Mouse (Mus musculus): ENCODE results near the gene Myo18b. TPM values are rescaled to one million over a fixed set of nuclear protein-coding genes. Genes with fewer than 3 reads are reported as not detected.

Gene Myo18b
- polyA plus RNA-seq (2015; fragmentation: Nextera tagmentation; extraction: Ambion mirVana), result 17.1 and 17.7 TPM in 2 replicates

- Histone ChIP-seq H3K4me3 (peak within 1 kb of the TSS; percentile 60), H3K27ac (replicated peaks) (peak within 1 kb of the TSS; percentile 99), H3K4me2 (peak within 1 kb of the TSS; percentile 74), H3K27me3 (replicated peaks) (no peaks in the 10 kb centered on the region), H3K9me3 (0 out of 2 replicates have a peak, but pooled peaks cover 7% of the 10 kb centered on the region), H3K36me3 (peaks cover 13% of the 10 kb centered on the region), H3K4me1 (peaks cover 26% of the 10 kb centered on the region), H3K9ac (peak within 1 kb of the TSS; percentile 88)
- peak; percentile 69; the same call in 1 of the 2 replicates for ATAC-seq (ENCODE audit: extremely low read depth, insufficient number of reproducible peaks, low FRiP score, low TSS enrichment)
- WGBS, result 27% methylated on average over 17 of the region's 17 CpGs
Observed at GRCm38 (mm10) chr5:112895674-112896654, at the start of gene Myo18b. Gene Myo18b, minus strand, starts transcription at chr5:112896362.

- no peaks in the 10 kb centered on the region for H3K27me3 ChIP-seq (replicated peaks)
- ATAC-seq (ENCODE audit: extremely low read depth, insufficient number of reproducible peaks, low FRiP score, low TSS enrichment), result no peak
- no peaks in the 10 kb centered on the region for H3K9me3 ChIP-seq
- no peaks in the 10 kb centered on the region for H3K4me1 ChIP-seq
- no peak overlapping the region for H3K9ac ChIP-seq
- H3K27ac ChIP-seq (replicated peaks), result no peak overlapping the region
- whole genome bisulfite sequencing, result 75% methylated on average over 7 of the region's 7 CpGs
- H3K36me3 ChIP-seq, result peaks cover 28% of the 10 kb centered on the region
- no peak overlapping the region for H3K4me2 ChIP-seq
- no peak overlapping the region for H3K4me3 ChIP-seq
Observed at GRCm38 (mm10) chr5:112945925-112946324, 49.8 kb upstream of the Myo18b start.

- no peak overlapping the region for H3K4me2 ChIP-seq
- no peak overlapping the region for H3K9ac ChIP-seq
- no peak overlapping the region for H3K4me3 ChIP-seq
- no peaks in the 10 kb centered on the region for H3K9me3 ChIP-seq
- peaks cover 3% of the 10 kb centered on the region for H3K4me1 ChIP-seq
- no peak overlapping the region for H3K27ac ChIP-seq (replicated peaks)
- no peak for ATAC-seq (ENCODE audit: extremely low read depth, insufficient number of reproducible peaks, low FRiP score, low TSS enrichment)
- H3K36me3 ChIP-seq, result peaks cover 39% of the 10 kb centered on the region
- WGBS, result 71% methylated on average over 7 of the region's 7 CpGs
- no peaks in the 10 kb centered on the region for H3K27me3 ChIP-seq (replicated peaks)
Observed at GRCm38 (mm10) chr5:112942244-112942643, 46.1 kb upstream of the Myo18b start.

- ATAC-seq (ENCODE audit: extremely low read depth, insufficient number of reproducible peaks, low FRiP score, low TSS enrichment), result no peak
- Histone ChIP-seq H3K4me1 (peaks cover 15% of the 10 kb centered on the region), H3K9ac (no peak overlapping the region), H3K4me2 (no peak overlapping the region), H3K27me3 (replicated peaks) (no peaks in the 10 kb centered on the region), H3K9me3 (no peaks in the 10 kb centered on the region), H3K27ac (replicated peaks) (no peak overlapping the region), H3K36me3 (peaks cover 37% of the 10 kb centered on the region), H3K4me3 (no peak overlapping the region)
- 86% methylated on average over 12 of the region's 12 CpGs for WGBS
Observed at GRCm38 (mm10) chr5:112941001-112941400, 44.8 kb upstream of the Myo18b start.

- H3K36me3 ChIP-seq, result peaks cover 31% of the 10 kb centered on the region
- H3K27ac ChIP-seq (replicated peaks), result no peak overlapping the region
- H3K9ac ChIP-seq, result no peak overlapping the region
- peaks cover 45% of the 10 kb centered on the region for H3K4me1 ChIP-seq
- no peak for ATAC-seq (ENCODE audit: extremely low read depth, insufficient number of reproducible peaks, low FRiP score, low TSS enrichment)
- H3K4me3 ChIP-seq, result no peak overlapping the region
- H3K9me3 ChIP-seq, result no peaks in the 10 kb centered on the region
- no peak overlapping the region for H3K4me2 ChIP-seq
- 56% methylated on average over 10 of the region's 10 CpGs for WGBS
- H3K27me3 ChIP-seq (replicated peaks), result no peaks in the 10 kb centered on the region
Observed at GRCm38 (mm10) chr5:112936632-112937031, 40.5 kb upstream of the Myo18b start.

- no peaks in the 10 kb centered on the region for H3K27me3 ChIP-seq (replicated peaks)
- no peak overlapping the region for H3K4me2 ChIP-seq
- H3K36me3 ChIP-seq, result peaks cover 22% of the 10 kb centered on the region
- no peak overlapping the region for H3K27ac ChIP-seq (replicated peaks)
- no peak overlapping the region for H3K9ac ChIP-seq
- 78% methylated on average over 8 of the region's 8 CpGs for WGBS
- no peak for ATAC-seq (ENCODE audit: extremely low read depth, insufficient number of reproducible peaks, low FRiP score, low TSS enrichment)
- H3K9me3 ChIP-seq, result no peaks in the 10 kb centered on the region
- H3K4me1 ChIP-seq, result peaks cover 45% of the 10 kb centered on the region
- no peak overlapping the region for H3K4me3 ChIP-seq
Observed at GRCm38 (mm10) chr5:112935436-112935835, 39.3 kb upstream of the Myo18b start.

GRCm38 (mm10) chr5:112932878-112933567 is 36.9 kb upstream of the Myo18b start:
- peaks cover 15% of the 10 kb centered on the region for H3K36me3 ChIP-seq
- peak overlapping the region; percentile 71 for H3K27ac ChIP-seq (replicated peaks)
- peak overlapping the region; percentile 18; the same call in 1 of the 2 replicates for H3K4me2 ChIP-seq
- no peaks in the 10 kb centered on the region for H3K9me3 ChIP-seq
- peak; percentile 65; the same call in 1 of the 2 replicates for ATAC-seq (ENCODE audit: extremely low read depth, insufficient number of reproducible peaks, low FRiP score, low TSS enrichment)
- peaks cover 49% of the 10 kb centered on the region for H3K4me1 ChIP-seq
- H3K27me3 ChIP-seq (replicated peaks), result no peaks in the 10 kb centered on the region
- no peak overlapping the region for H3K4me3 ChIP-seq
- no peak overlapping the region for H3K9ac ChIP-seq
- WGBS, result 39% methylated on average over 11 of the region's 11 CpGs

- Histone ChIP-seq H3K4me1 (peaks cover 49% of the 10 kb centered on the region), H3K4me2 (no peak overlapping the region), H3K4me3 (no peak overlapping the region), H3K9me3 (no peaks in the 10 kb centered on the region), H3K27ac (replicated peaks) (peak overlapping the region; percentile 71; the same call in 1 of the 2 replicates), H3K36me3 (peaks cover 21% of the 10 kb centered on the region), H3K9ac (no peak overlapping the region), H3K27me3 (replicated peaks) (no peaks in the 10 kb centered on the region)
- WGBS, result 81% methylated on average over 5 of the region's 5 CpGs
- ATAC-seq (ENCODE audit: extremely low read depth, insufficient number of reproducible peaks, low FRiP score, low TSS enrichment), result no peak
Observed at GRCm38 (mm10) chr5:112931901-112932300, 35.7 kb upstream of the Myo18b start.

- Histone ChIP-seq H3K4me2 (no peak overlapping the region), H3K27me3 (replicated peaks) (no peaks in the 10 kb centered on the region), H3K27ac (replicated peaks) (no peak overlapping the region), H3K9me3 (no peaks in the 10 kb centered on the region), H3K36me3 (peaks cover 21% of the 10 kb centered on the region), H3K4me3 (no peak overlapping the region), H3K9ac (no peak overlapping the region), H3K4me1 (peaks cover 33% of the 10 kb centered on the region)
- no peak for ATAC-seq (ENCODE audit: extremely low read depth, insufficient number of reproducible peaks, low FRiP score, low TSS enrichment)
- WGBS, result 35% methylated on average over 10 of the region's 10 CpGs
Observed at GRCm38 (mm10) chr5:112928201-112928881, 32.2 kb upstream of the Myo18b start.

GRCm38 (mm10) chr5:112925422-112925821 is 29.3 kb upstream of the Myo18b start:
- peaks cover 21% of the 10 kb centered on the region for H3K36me3 ChIP-seq
- H3K4me3 ChIP-seq, result no peak overlapping the region
- no peak overlapping the region for H3K9ac ChIP-seq
- WGBS, result 91% methylated on average over 5 of the region's 5 CpGs
- H3K4me2 ChIP-seq, result no peak overlapping the region
- no peaks in the 10 kb centered on the region for H3K9me3 ChIP-seq
- H3K27me3 ChIP-seq (replicated peaks), result no peaks in the 10 kb centered on the region
- peaks cover 26% of the 10 kb centered on the region for H3K4me1 ChIP-seq
- no peak for ATAC-seq (ENCODE audit: extremely low read depth, insufficient number of reproducible peaks, low FRiP score, low TSS enrichment)
- no peak overlapping the region for H3K27ac ChIP-seq (replicated peaks)

GRCm38 (mm10) chr5:112924806-112925205 is 28.6 kb upstream of the Myo18b start:
- Histone ChIP-seq H3K36me3 (peaks cover 21% of the 10 kb centered on the region), H3K4me1 (peaks cover 29% of the 10 kb centered on the region), H3K27me3 (replicated peaks) (no peaks in the 10 kb centered on the region), H3K9me3 (no peaks in the 10 kb centered on the region), H3K4me2 (no peak overlapping the region), H3K9ac (no peak overlapping the region), H3K27ac (replicated peaks) (no peak overlapping the region), H3K4me3 (no peak overlapping the region)
- no peak for ATAC-seq (ENCODE audit: extremely low read depth, insufficient number of reproducible peaks, low FRiP score, low TSS enrichment)
- WGBS, result 83% methylated on average over 8 of the region's 8 CpGs

All from heart, embryonic 13.5 days (tissue).